Mouse (Mus musculus): ENCODE measurements around the gene Sf1. TPM values are rescaled to one million over a fixed set of nuclear protein-coding genes. Genes with fewer than 3 reads are reported as not detected.

Gene Sf1
- polyA plus RNA-seq, 1 experiment from 2014 or later = 58.4 TPM

DNA sequence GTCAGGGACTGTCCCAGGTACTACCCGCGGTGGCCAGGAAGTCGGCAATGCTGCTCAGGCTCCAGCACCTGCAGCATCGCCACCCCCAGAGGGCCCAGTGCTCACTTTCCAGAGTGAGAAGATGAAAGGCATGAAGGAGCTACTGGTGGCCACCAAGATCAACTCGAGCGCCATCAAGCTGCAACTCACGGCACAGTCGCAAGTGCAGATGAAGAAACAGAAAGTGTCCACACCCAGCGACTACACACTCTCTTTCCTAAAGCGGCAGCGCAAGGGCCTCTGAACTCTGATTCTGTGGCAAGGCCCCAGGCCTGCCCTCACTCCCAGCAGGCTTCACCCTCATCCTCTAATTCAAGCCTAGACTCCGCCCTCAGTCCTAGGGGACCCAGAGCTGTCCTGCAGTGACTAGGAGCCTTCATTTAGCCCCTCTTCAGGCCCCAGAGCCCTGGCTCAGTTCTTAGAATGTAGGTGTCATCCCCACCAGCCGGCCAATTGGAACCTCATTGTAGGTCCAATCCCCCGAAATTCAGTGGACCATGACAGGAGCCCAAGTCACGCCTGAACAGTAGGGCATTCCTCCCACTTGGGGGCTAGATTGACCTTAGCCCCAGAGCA lies 23.5 kb upstream of the Sf1 start:
- H3K4me2 ChIP-seq (ENCODE audit: low read depth, low read length) = peak overlapping the region; percentile 100
- H3K27ac ChIP-seq (ENCODE audit: low read length) = peak overlapping the region; percentile 76
- ATAC-seq (ENCODE audit: low read depth) = no peak
- peak overlapping the region; percentile 83 for H3K4me3 ChIP-seq (ENCODE audit: low read depth, low read length)
- H3K27me3 ChIP-seq (ENCODE audit: control insufficient read depth, insufficient read depth, low read depth, low read length) = no peaks in the 10 kb centered on the region
- peak overlapping the region; percentile 46 for H3K9ac ChIP-seq (ENCODE audit: low read depth, low read length)
- no peaks in the 10 kb centered on the region for H3K9me3 ChIP-seq (replicated peaks; ENCODE audit: control insufficient read depth, low read length)
- WGBS (ENCODE audit: insufficient replicate concordance) = 33% methylated on average over 15 of the region's 15 CpGs
- peaks cover 52% of the 10 kb centered on the region for H3K4me1 ChIP-seq (ENCODE audit: control insufficient read depth, low read depth, low read length)
- H3K36me3 ChIP-seq (ENCODE audit: control insufficient read depth, insufficient read depth) = peaks cover 10% of the 10 kb centered on the region

DNA sequence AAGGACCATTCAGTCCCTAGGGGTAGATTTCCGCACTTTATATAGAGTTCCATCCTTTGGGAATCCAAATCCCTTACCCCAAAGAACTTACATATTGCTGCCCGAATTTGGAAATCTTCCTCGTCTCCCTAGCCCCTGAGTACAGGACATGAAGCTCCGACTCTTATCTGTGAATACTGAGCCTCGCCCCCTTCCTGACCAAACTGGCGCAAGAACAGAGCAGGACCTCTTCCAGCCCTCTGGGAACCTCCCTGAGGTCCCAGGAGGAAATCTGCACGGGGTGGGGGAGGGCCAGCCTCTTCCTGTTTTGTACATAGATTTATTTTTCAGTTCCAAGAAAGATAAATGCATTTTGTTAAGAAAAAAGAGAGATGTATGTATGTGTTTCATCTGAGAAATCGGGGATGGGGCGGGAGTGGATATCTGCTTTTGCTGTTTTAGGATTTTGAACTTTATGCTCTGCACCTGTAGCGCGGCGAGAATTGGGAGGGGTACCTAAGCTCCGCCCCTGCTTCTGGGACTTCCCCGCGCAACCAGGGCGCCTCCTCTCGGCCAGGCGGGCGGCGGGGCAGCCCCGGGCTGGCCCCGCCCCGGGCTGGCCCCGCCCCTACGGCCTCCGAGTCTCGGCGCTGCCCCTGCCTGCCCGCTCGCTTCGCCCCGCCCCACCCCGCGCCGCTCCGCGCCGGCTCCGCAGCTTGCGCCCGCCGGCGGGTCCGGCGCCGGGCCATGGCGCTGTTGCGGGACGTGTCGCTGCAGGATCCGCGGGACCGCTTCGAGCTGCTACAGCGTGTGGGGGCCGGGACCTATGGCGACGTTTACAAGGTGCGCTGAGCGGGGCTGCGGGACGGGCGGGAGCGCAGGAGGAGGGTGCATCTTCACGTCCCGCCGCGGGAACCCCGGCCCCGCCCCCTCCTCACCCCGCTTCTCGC lies 22.7 kb upstream of the Sf1 start, which contains the start of gene Map4k2:
TSS of gene Map4k2 (plus strand) at position 612 of the 929 bp plus-strand sequence.
- peak within 1 kb of the TSS; percentile 83 for H3K4me3 ChIP-seq (ENCODE audit: low read depth, low read length)
- H3K27me3 ChIP-seq (ENCODE audit: control insufficient read depth, insufficient read depth, low read depth, low read length) = no peaks in the 10 kb centered on the region
- peak within 1 kb of the TSS; percentile 100 for H3K4me2 ChIP-seq (ENCODE audit: low read depth, low read length)
- WGBS (ENCODE audit: insufficient replicate concordance) = 2% methylated on average over 59 of the region's 72 CpGs
- peak within 1 kb of the TSS; percentile 76 for H3K27ac ChIP-seq (ENCODE audit: low read length)
- peaks cover 48% of the 10 kb centered on the region for H3K4me1 ChIP-seq (ENCODE audit: control insufficient read depth, low read depth, low read length)
- peaks cover 13% of the 10 kb centered on the region for H3K36me3 ChIP-seq (ENCODE audit: control insufficient read depth, insufficient read depth)
- peak within 1 kb of the TSS; percentile 87 for H3K9ac ChIP-seq (ENCODE audit: low read depth, low read length)
- no peaks in the 10 kb centered on the region for H3K9me3 ChIP-seq (replicated peaks; ENCODE audit: control insufficient read depth, low read length)
- ATAC-seq (ENCODE audit: low read depth) = peak; percentile 93

DNA sequence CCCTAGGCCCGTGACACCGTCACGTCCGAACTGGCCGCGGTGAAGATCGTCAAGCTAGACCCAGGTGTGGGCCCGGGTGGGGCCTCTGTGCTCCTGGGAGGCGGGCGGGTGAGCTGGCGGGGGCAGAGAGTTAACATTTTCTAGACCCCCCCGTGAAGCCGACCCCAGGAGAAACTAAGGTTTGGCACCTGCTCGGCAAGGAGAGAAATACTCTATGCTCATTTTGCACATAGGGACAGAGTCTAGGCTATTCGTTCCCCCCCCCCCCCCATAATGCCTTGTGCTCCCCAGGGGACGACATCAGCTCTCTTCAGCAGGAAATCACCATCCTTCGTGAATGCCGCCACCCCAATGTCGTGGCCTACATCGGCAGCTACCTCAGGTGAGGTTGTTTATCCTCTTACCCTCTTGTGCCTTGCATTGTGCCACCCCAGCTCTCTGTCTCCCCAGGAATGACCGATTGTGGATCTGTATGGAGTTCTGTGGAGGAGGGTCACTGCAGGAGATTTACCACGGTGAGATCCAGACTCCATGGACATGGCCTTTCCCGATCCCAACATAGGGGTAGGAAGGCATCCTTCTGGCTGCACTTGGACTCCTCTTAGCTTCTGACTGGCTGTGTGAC lies 21.9 kb upstream of the Sf1 start:
- no peaks in the 10 kb centered on the region for H3K9me3 ChIP-seq (replicated peaks; ENCODE audit: control insufficient read depth, low read length)
- H3K27me3 ChIP-seq (ENCODE audit: control insufficient read depth, insufficient read depth, low read depth, low read length) = no peaks in the 10 kb centered on the region
- H3K9ac ChIP-seq (ENCODE audit: low read depth, low read length) = peak overlapping the region; percentile 87
- no peak; the same call in 1 of the 2 replicates for ATAC-seq (ENCODE audit: low read depth)
- peaks cover 19% of the 10 kb centered on the region for H3K36me3 ChIP-seq (ENCODE audit: control insufficient read depth, insufficient read depth)
- WGBS (ENCODE audit: insufficient replicate concordance) = 4% methylated on average over 23 of the region's 23 CpGs
- peaks cover 40% of the 10 kb centered on the region for H3K4me1 ChIP-seq (ENCODE audit: control insufficient read depth, low read depth, low read length)
- H3K4me2 ChIP-seq (ENCODE audit: low read depth, low read length) = peak overlapping the region; percentile 100
- H3K27ac ChIP-seq (ENCODE audit: low read length) = peak overlapping the region; percentile 56
- H3K4me3 ChIP-seq (ENCODE audit: low read depth, low read length) = peak overlapping the region; percentile 83

DNA sequence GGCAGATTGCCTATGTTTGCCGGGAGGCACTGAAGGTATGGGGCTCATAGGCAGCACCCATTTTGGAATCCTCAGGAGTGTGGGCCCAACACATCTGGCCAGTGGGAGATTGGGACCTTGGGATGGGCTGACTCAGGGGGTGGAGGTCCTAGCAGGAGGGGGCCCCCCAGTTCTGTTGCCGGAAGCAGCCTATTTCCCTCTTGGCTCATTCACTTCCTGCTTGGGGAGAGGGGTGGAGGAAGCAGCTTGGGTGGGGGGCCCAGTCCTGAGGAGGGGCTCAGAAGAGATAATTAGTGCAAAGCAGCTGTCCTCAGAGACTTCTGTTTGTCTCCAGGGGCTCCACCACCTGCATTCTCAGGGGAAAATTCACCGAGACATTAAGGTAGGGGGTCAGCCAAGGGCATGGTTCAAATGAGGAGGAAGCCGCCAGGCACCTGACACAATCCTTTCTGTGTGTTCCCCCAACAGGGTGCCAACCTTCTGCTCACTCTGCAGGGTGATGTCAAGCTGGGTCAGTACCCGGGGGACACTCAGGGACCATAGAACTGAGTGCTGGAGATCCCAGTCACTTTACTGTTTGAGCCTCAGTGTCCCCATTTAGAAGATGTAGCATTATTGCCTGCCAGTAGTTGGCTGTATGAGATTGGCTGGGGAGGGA lies 21.1 kb upstream of the Sf1 start:
- H3K4me1 ChIP-seq (ENCODE audit: control insufficient read depth, low read depth, low read length) = peaks cover 36% of the 10 kb centered on the region
- peaks cover 19% of the 10 kb centered on the region for H3K36me3 ChIP-seq (ENCODE audit: control insufficient read depth, insufficient read depth)
- WGBS (ENCODE audit: insufficient replicate concordance) = 52% methylated on average over 5 of the region's 5 CpGs
- H3K9me3 ChIP-seq (replicated peaks; ENCODE audit: control insufficient read depth, low read length) = no peaks in the 10 kb centered on the region
- no peak for ATAC-seq (ENCODE audit: low read depth)
- no peaks in the 10 kb centered on the region for H3K27me3 ChIP-seq (ENCODE audit: control insufficient read depth, insufficient read depth, low read depth, low read length)
- H3K4me2 ChIP-seq (ENCODE audit: low read depth, low read length) = peak overlapping the region; percentile 100
- peak overlapping the region; percentile 83 for H3K4me3 ChIP-seq (ENCODE audit: low read depth, low read length)
- H3K9ac ChIP-seq (ENCODE audit: low read depth, low read length) = peak overlapping the region; percentile 87; the same call in 1 of the 2 replicates
- H3K27ac ChIP-seq (ENCODE audit: low read length) = peak overlapping the region; percentile 36

DNA sequence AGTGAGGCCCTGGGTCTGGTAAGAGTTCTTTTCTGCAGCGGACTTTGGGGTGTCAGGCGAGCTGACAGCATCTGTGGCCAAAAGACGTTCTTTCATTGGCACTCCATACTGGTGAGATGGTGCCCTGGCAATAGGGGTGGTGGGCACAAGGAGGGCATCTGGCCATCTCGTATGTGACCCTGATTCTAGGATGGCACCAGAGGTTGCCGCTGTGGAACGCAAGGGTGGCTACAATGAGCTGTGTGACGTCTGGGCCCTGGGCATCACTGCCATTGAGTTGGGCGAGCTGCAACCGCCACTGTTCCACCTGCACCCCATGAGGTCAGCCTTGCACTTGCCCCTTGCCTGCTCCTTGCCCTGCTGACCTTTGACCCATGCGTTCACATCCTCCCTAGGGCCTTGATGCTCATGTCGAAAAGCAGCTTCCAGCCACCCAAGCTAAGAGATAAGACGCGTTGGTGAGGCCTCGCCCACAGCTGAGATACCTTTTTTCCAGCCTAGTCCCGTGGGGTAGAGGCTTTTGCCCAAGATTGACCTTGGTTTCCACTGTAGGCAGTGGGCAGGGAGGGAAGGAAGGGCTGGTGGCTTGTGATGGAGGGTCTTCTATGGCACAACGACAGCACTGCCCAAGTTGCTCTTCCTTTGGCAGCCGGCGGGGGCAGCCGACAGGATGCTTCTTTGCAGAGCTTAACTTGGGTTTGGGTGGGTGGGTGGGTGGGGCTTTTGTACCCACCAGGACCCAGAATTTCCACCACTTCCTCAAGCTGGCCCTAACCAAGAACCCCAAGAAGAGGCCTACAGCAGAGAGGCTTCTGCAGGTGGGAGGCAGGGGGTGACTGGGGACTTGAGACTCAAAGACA lies 20.2 kb upstream of the Sf1 start:
- no peak overlapping the region for H3K27ac ChIP-seq (ENCODE audit: low read length)

DNA sequence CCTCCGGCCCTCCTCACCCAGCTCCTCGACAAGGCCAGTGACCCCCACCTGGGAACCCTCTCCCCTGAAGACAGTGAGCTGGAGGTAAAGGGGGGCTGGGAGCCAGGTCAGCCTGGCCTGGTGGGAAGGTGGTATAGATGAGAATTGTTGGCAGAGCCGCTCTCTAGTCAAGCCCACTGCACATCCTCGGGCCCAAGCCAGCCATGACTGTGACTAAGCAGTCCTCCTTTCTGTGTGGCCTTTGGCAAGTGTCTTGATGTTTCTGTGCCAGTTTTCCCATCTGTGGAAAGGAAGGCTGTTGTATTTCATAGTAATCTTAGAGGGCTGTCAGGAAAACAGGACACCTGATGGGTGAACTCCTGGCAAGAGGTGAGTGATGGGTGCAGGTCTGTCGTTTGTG lies 19.5 kb upstream of the Sf1 start:
- Histone ChIP-seq H3K9ac (ENCODE audit: low read depth, low read length) (no peak overlapping the region), H3K4me1 (ENCODE audit: control insufficient read depth, low read depth, low read length) (peaks cover 42% of the 10 kb centered on the region), H3K36me3 (ENCODE audit: control insufficient read depth, insufficient read depth) (peaks cover 13% of the 10 kb centered on the region), H3K27me3 (ENCODE audit: control insufficient read depth, insufficient read depth, low read depth, low read length) (no peaks in the 10 kb centered on the region), H3K9me3 (replicated peaks; ENCODE audit: control insufficient read depth, low read length) (no peaks in the 10 kb centered on the region), H3K27ac (ENCODE audit: low read length) (no peak overlapping the region), H3K4me2 (ENCODE audit: low read depth, low read length) (no peak overlapping the region), H3K4me3 (ENCODE audit: low read depth, low read length) (no peak overlapping the region)
- 82% methylated on average over 5 of the region's 5 CpGs for WGBS (ENCODE audit: insufficient replicate concordance)
- no peak for ATAC-seq (ENCODE audit: low read depth)

More for the DNA sequence above, 20.2 kb upstream of the Sf1 start:
- Histone ChIP-seq H3K4me2 (ENCODE audit: low read depth, low read length) (no peak overlapping the region), H3K36me3 (ENCODE audit: control insufficient read depth, insufficient read depth) (peaks cover 16% of the 10 kb centered on the region), H3K9me3 (replicated peaks; ENCODE audit: control insufficient read depth, low read length) (no peaks in the 10 kb centered on the region), H3K4me3 (ENCODE audit: low read depth, low read length) (no peak overlapping the region), H3K9ac (ENCODE audit: low read depth, low read length) (no peak overlapping the region), H3K4me1 (ENCODE audit: control insufficient read depth, low read depth, low read length) (peaks cover 36% of the 10 kb centered on the region), H3K27me3 (ENCODE audit: control insufficient read depth, insufficient read depth, low read depth, low read length) (no peaks in the 10 kb centered on the region)
- no peak for ATAC-seq (ENCODE audit: low read depth)
- WGBS (ENCODE audit: insufficient replicate concordance) = 52% methylated on average over 19 of the region's 19 CpGs

DNA sequence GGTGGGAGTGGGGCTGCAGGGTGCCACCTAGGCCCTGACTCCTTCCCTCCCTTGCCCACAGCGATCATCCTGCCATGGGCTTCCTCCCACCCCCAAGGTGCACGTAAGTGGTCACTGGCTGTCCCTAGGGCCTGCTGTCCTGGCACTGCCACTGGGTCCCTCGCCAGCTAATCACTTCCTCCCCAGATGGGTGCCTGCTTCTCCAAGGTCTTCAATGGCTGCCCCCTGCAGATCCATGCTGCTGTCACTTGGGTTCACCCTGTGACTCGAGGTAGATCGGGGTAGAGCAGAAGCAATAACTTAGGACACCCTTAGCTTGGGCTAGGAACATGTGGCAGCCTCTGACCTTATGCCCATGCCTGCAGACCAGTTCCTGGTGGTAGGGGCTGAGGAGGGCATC lies 17.5 kb upstream of the Sf1 start:
- no peak overlapping the region for H3K27ac ChIP-seq (ENCODE audit: low read length)
- H3K4me1 ChIP-seq (ENCODE audit: control insufficient read depth, low read depth, low read length) = peaks cover 35% of the 10 kb centered on the region
- peaks cover 9% of the 10 kb centered on the region for H3K36me3 ChIP-seq (ENCODE audit: control insufficient read depth, insufficient read depth)
- WGBS (ENCODE audit: insufficient replicate concordance) = 77% methylated on average over 5 of the region's 5 CpGs
- no peaks in the 10 kb centered on the region for H3K27me3 ChIP-seq (ENCODE audit: control insufficient read depth, insufficient read depth, low read depth, low read length)
- no peak overlapping the region for H3K4me3 ChIP-seq (ENCODE audit: low read depth, low read length)
- no peak overlapping the region for H3K9ac ChIP-seq (ENCODE audit: low read depth, low read length)
- H3K4me2 ChIP-seq (ENCODE audit: low read depth, low read length) = no peak overlapping the region
- H3K9me3 ChIP-seq (replicated peaks; ENCODE audit: control insufficient read depth, low read length) = no peaks in the 10 kb centered on the region
- ATAC-seq (ENCODE audit: low read depth) = no peak

DNA sequence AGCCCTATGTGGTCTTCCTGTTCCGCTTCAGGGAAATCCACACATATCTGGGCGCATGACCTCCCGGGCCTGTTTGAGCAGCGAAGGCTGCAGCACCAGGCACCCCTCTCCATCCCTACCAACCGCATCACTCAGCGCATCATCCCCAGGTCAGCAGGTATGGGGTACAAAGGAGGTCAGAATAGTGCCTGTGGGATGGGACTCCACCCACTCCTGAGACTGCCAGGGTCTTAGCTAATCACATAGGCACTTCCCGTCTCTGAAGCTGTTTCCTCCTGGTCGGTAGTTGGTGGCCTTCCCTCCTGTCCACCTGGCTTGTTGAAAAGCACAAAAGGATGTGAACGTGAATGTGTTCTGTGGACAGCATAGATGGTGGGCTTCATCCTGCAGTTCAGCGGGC lies 16.8 kb upstream of the Sf1 start:
- H3K4me2 ChIP-seq (ENCODE audit: low read depth, low read length) = no peak overlapping the region
- no peak overlapping the region for H3K27ac ChIP-seq (ENCODE audit: low read length)
- no peak overlapping the region for H3K4me3 ChIP-seq (ENCODE audit: low read depth, low read length)
- WGBS (ENCODE audit: insufficient replicate concordance) = 68% methylated on average over 10 of the region's 10 CpGs
- ATAC-seq (ENCODE audit: low read depth) = no peak
- H3K27me3 ChIP-seq (ENCODE audit: control insufficient read depth, insufficient read depth, low read depth, low read length) = no peaks in the 10 kb centered on the region
- peaks cover 9% of the 10 kb centered on the region for H3K36me3 ChIP-seq (ENCODE audit: control insufficient read depth, insufficient read depth)
- H3K9me3 ChIP-seq (replicated peaks; ENCODE audit: control insufficient read depth, low read length) = no peaks in the 10 kb centered on the region
- peaks cover 30% of the 10 kb centered on the region for H3K4me1 ChIP-seq (ENCODE audit: control insufficient read depth, low read depth, low read length)
- no peak overlapping the region for H3K9ac ChIP-seq (ENCODE audit: low read depth, low read length)

All from liver, embryonic 16.5 days (tissue).